Mouse (Mus musculus) liver, postnatal 0 days (tissue): ENCODE measurements around the gene Olfr642.

Experiments used
- CTCF ChIP-seq: sonication (generic); IDR thresholded peaks from 2 replicates; pipeline ENCODE4 v1.5.1; 2016; ENCODE audit warnings: antibody characterized with exemption, low read depth
- EP300 ChIP-seq: IDR thresholded peaks from 2 replicates; pipeline ENCODE4 v1.6.1; 2016; ENCODE audit warnings: antibody characterized with exemption, low read depth, mild to moderate bottlenecking

GRCm38 (mm10) chr7:104061345-104061744, 8.9 kb upstream of the Olfr642 start, which contains the start of gene 4930516K23Rik:
- TF ChIP-seq CTCF (no peak), EP300 (no peak)
